Mouse (Mus musculus) cerebellum, adult 11 months (tissue): ENCODE measurements at regions not wholly inside any gene's neighbourhood (a gene's known extent, or its start where the extent isn't known, plus 50 kb on each side); places are given as distances from the start of the nearest gene placed in this dataset.

ENCODE experiments used
- DNase-seq: peaks from one replicate; pipeline ENCODE4 v3.0.0; 2022

GRCm38 (mm10) chr5:26206766-26207122 is 50.7 kb upstream of the Gm7361 start:
- DNase-seq: no peak

GRCm38 (mm10) chr5:26206066-26206765 is 51.3 kb upstream of the Gm7361 start:
- no peak for DNase-seq

- no peak for DNase-seq
Observed at GRCm38 (mm10) chr5:26202471-26202870, 55.0 kb upstream of the Gm7361 start.

GRCm38 (mm10) chr5:26189377-26189776 is 68.1 kb upstream of the Gm7361 start:
- DNase-seq: peak; percentile 2

- no peak for DNase-seq
Observed at GRCm38 (mm10) chr5:26187212-26187611, 66.0 kb upstream of the Gm10220 start.

- DNase-seq: no peak
Observed at GRCm38 (mm10) chr5:26185417-26185816, 64.2 kb upstream of the Gm10220 start.

- no peak for DNase-seq
Observed at GRCm38 (mm10) chr5:26176064-26176463, 54.8 kb upstream of the Gm10220 start.

- DNase-seq: no peak
Observed at GRCm38 (mm10) chr5:26171662-26172384, 50.6 kb upstream of the Gm10220 start.

- DNase-seq: no peak
Observed at GRCm38 (mm10) chr5:26170717-26171500, 49.7 kb upstream of the Gm10220 start.
